Mouse (Mus musculus) ZHBTc4 (cell line): Measurements from ENCODE around the gene Borcs5.
"Not testable (repeated sequence)": the region's sequence is repeated elsewhere in the genome, so short reads cannot be mapped to it uniquely, and the experiment has no call there.

Experiments
- DNase-seq: peaks from one replicate; pipeline ENCODE4 v3.0.0-alpha.2; 2011; ENCODE audit warnings: low read depth, low spot score

The Borcs5 gene

DNA sequence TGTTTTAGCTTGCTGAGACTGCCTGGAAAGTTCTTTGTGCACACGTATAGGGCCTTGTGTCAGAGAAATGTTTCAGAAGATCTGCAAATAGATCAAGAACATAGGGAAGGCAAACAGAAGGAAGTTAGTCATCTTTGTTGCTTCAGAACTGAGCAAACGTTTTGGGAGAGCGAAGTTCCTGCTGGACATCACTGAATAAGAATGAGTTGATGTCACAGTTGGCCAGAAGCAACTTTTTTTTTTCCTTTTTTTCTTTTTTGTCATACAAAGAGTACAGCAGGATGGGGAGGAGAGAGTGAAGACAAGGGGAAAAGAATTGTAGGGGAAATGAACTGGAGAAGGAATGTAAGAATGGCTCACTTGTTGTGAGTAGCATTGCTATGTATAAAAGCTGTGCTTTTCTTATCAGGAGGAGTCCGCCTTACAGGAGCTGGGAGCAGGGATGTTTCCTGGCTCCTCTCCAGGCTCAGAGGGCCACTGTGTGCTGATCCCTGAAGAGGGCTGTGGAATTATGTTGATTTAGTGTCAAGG lies 31.6 kb downstream of the Borcs5 start:
- no peak for DNase-seq

- not testable (repeated sequence) for DNase-seq
These were observed 34.4 kb downstream of the Borcs5 start for GRCm38 (mm10) chr6:134673712-134674111.

DNA sequence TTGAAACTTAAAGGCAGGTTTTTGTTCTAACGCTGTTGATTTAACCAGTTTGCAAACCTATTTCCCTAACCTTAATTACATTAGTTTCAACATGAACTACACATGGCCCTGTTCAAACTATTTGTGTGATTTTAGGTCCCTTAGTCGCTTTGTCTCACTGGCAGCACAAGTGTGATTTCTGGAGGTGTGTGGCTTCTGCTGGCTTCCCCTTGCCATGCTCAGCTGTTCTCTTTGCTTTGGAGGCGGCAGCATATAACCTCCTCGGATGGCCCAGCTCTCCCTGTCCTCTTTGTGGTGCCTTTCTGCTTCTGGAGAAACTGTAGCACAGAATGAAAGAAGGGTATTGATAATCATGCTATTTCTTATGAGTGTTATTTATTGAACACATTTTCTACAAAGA lies 38.2 kb downstream of the Borcs5 start:
- DNase-seq: no peak

DNA sequence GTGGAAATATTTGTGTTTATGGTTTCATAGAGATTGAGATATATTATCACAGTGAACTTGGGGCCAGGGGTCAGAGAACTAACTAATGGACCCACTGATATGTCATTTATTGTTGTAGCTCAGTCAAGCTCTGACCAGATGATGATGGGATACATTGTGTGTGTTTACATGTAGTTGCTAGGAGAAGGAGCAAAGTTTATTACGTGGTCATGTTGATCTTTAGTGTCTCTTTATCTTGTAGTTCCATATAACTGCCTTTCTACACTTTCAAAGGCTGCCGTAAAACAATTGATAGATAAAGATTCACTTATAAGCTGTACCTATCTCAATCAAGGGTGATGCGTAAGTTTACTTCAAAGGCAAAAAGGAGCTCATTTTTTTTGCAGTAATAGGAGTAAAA lies 38.7 kb downstream of the Borcs5 start:
- DNase-seq: no peak

- DNase-seq: not testable (repeated sequence)
These were observed 40.0 kb downstream of the Borcs5 start for GRCm38 (mm10) chr6:134679330-134679729.

DNA sequence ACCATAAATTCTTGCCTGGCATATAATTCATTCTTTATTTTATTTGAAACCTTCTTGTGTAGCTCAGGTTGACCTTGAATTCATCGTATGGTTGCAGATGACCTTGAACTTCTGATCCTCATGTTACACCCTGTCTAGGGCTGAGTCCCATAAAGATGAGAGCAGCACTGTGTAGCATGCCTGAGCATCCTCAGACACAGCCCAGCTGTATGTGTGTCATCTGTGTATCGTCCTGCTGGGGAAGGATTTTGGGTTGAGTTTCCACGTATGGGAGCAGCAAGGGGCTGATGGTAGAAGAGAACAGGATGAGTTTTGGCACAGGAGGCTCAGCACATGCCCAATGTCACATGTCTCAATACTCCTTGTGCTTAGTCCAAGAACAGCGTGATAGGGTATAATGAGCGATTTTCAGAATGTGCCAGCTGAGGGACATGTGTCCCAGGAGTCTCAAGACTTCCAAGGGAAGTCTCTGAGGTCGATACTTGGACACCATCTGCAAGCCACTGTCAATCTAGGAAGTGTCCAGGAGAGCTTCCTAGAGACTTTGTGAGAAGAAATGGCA lies 45.1 kb downstream of the Borcs5 start:
- DNase-seq: no peak

- DNase-seq: no peak
These were observed 45.7 kb downstream of the Borcs5 start for GRCm38 (mm10) chr6:134685040-134685439.

GRCm38 (mm10) chr6:134685515-134685914 lies 46.2 kb downstream of the Borcs5 start:
- no peak for DNase-seq

DNA sequence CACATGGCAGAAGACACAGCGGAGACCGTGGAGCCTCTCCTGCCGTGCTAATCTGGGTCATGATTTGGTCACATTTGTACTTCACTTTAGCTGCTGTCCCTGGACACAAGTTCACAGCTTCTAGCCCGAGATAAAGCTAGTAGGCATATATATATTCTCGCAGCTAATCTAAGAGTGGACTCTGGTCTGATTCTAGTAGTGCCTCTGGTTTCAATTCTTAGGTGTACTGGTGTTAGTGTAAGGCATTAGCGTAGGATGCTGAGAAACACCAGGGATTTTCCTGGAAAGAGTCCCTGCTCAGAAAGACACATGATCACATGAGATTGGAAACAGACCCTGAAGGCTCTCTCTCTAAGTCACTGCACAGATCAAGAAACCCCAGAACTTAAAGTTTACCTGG lies 55.2 kb downstream of the Borcs5 start:
- no peak for DNase-seq

GRCm38 (mm10) chr6:134694988-134695387 lies 55.7 kb downstream of the Borcs5 start:
- peak; percentile 69 for DNase-seq

DNA sequence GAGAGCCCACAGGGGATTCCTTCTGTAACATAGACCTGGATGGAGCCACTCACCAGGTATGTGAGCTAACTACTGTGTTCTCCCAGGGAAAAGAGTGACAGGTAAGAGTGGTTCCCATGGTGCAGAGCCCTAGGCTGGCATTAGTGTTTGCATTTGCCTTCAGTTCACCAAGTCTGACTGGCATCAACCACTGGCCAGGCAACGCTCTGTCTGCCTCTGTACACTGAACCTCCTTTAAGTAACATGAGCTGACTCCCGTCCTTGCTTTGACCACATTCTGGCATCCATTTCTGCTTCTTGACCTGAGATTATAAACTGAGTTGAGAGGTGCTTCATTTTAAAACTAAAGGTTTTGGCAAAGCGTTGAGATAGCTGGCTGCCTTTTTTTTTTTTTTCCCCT lies 56.3 kb downstream of the Borcs5 start:
- DNase-seq: no peak

DNA sequence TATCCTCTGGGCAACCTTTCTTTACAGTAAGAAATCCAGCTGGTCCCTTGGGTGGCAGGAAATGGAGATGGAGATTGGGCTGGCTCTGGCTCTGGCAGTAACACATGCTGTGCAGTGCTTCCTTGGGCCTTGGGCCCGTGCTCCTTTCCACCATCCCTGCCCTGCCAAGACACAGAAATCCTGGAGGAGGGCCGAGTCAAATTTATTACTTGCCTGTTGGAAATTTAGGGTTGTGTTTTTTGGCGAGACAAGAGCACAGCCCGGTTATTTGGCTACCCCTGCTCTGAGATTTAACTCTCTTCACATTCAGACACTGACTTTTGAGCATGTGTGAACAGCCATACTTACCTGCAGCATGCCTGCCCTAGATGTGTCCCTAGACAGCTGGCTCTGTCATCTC lies 56.8 kb downstream of the Borcs5 start:
- DNase-seq: no peak

DNA sequence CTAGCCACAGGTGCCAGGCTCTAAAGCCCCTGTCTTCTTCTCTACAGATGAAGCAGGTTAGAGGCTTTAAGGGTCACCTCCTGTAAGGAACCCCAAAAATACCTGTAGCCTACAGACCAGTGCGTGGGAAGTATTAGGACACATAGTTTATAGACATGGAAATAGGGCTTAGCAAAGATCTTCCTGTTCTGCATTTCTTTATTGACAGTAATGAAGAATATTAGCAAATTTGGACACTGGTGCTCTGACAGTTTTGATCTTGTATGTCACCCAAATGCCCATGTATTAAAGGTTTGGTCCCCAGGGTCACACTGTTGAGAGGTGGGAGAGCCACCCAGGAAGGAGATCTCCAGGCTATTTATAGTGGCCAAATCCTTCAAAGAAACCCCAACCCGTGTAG lies 57.2 kb downstream of the Borcs5 start:
- no peak for DNase-seq

GRCm38 (mm10) chr6:134698243-134698642 lies 58.9 kb downstream of the Borcs5 start:
- no peak for DNase-seq

GRCm38 (mm10) chr6:134700451-134701210 lies 61.3 kb downstream of the Borcs5 start:
- no peak for DNase-seq

DNA sequence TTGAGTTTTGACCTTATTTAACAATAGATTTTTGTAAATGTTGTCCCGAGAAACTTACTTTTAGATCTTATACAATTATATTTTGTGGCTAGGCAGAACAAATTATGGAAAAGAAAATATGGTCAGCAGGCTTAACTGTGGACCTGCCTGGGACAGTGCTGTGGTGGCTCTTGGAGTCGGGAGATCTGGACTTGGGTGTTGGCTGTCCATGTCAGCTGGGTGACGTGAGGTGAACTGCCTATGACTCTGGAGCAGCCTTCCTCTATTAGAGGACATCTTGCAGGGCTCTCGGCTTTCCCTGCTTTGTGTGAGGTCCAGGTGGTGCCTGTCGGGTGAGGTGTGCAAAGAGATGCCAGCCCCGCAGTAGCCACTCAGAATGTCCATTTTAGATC lies 61.9 kb downstream of the Borcs5 start:
- no peak for DNase-seq

GRCm38 (mm10) chr6:134702184-134702583 lies 62.9 kb downstream of the Borcs5 start:
- DNase-seq: no peak

DNA sequence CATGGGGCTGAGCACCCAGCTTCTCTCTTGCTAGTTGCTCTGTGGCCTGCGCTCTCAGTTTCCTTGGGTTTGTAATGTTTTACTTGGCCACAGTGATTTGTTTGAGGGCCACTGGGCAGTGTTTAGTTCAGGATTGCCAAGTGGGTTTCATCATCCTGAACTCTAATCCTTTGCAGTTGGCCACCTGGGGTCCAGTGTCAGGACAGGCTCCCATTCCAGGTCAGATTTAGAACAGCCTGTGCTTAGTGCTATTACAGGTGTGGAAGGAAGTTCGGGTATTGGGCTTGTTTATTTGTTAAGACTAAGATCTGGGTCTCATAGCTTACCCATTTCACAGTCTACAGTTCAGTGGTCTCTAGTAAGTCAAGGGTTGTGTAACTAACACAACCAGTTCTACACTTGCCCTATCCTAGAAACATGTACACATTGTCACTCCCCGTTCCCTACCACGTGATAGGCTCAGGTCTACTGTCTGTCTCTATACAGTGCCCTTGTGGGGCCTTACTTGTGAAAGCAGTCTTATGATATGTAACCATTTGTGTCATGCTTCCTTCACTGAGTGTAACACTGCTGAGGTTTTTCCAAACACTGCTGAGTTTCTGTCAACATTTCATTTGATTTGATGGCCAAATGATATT lies 63.9 kb downstream of the Borcs5 start:
- no peak for DNase-seq

- DNase-seq: no peak
These were observed 67.2 kb downstream of the Borcs5 start for GRCm38 (mm10) chr6:134706467-134706866.

GRCm38 (mm10) chr6:134710020-134710419 lies 70.7 kb downstream of the Borcs5 start:
- DNase-seq: peak; percentile 41

GRCm38 (mm10) chr6:134713321-134713720 lies 74.0 kb downstream of the Borcs5 start:
- DNase-seq: no peak

- DNase-seq: no peak
These were observed 74.6 kb downstream of the Borcs5 start for GRCm38 (mm10) chr6:134713897-134714296.

DNA sequence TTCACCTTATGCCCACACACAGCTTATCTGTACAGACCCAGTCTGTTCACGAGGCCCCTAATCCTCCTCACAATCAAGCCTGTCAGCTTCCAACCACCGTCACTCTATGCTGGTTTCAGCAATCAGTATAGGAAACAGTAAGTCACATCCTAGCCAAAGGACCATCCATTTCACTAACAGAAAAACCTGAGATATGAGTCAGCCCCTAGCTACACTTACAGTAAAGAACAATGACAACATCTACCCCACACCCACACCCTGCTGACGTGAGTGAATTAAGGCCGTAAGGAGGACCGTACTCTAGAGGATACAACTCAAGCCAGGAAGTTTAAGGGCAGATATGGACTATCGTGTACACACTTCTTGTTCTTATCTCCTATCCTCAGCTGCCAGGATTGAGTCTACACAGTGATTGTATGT lies 76.9 kb downstream of the Borcs5 start:
- DNase-seq: no peak
